Mouse (Mus musculus): ENCODE results near the gene Tnrc18.

DNA sequence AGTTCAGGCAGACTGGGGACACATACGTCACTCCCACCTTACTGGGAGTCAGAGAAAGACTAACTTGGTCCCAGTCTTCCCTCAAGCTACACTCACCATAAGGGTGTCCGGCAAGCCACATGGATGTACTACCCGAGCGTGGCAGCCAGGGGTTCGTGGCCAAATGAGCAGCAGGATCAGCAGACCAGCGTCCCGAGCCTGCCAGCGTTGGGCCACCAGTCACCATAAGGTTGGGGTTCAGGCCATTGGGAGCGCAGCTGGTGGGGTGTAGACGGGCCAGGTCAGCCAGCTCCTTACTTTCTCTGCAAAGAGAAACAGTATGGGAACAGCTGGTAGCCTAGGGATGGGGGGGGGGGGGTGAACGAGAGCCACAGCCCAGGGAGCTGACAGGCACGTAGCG is 41.4 kb downstream of the Tnrc18 start:
- TF ChIP-seq POLR2A (IDR thresholded peaks at IDR 0.05; ENCODE audit: insufficient read depth, low read length) (no peak), CTCF (IDR thresholded peaks at IDR 0.05; ENCODE audit: low read depth, low read length) (no peak), EP300 (IDR thresholded peaks at IDR 0.05; ENCODE audit: insufficient read depth, low read depth, low read length) (no peak)
